Mouse (Mus musculus) liver, embryonic 13.5 days (tissue): ENCODE data around the gene Pcolce. TPM values are rescaled to one million over a fixed set of nuclear protein-coding genes. Genes with fewer than 3 reads are reported as not detected.

Source experiments
- ATAC-seq: fragments of 200-750 bp; cut with Nextera tagmentation; 2 replicates; pipeline ENCODE4 v1.8.0; 2017; ENCODE audit warnings: low read depth, mild to moderate bottlenecking, moderate number of reproducible peaks, moderate library complexity
- DNase-seq: peaks from one replicate; pipeline ENCODE4 v3.0.0; 2022
- H3K27ac ChIP-seq: fragments of 300-500 bp; sonication (generic); 2 replicates; pipeline ENCODE4 v1.5.1; 2015; ENCODE audit warnings: moderate library complexity, mild to moderate bottlenecking, inconsistent platforms
- H3K27me3 ChIP-seq: fragments of 300-500 bp; sonication (generic); 2 replicates; pipeline ENCODE4 v1.6.1; 2015; ENCODE audit warnings: mild to moderate bottlenecking, inconsistent platforms
- H3K36me3 ChIP-seq: fragments of 300-500 bp; sonication (generic); 2 replicates; pipeline ENCODE4 v1.6.1; 2015; ENCODE audit warnings: mild to moderate bottlenecking, inconsistent platforms
- H3K4me1 ChIP-seq: fragments of 300-500 bp; sonication (generic); replicated peaks from 2 replicates; pipeline ENCODE4 v1.6.1; 2015; ENCODE audit warnings: inconsistent platforms
- H3K4me2 ChIP-seq: fragments of 300-500 bp; sonication (generic); 2 replicates; pipeline ENCODE4 v1.6.1; 2015; ENCODE audit warnings: inconsistent platforms, mild to moderate bottlenecking, moderate library complexity
- H3K4me3 ChIP-seq: fragments of 300-500 bp; sonication (generic); replicated peaks from 2 replicates; pipeline ENCODE4 v1.5.1; 2015; ENCODE audit warnings: mild to moderate bottlenecking, inconsistent platforms
- H3K9ac ChIP-seq: fragments of 300-500 bp; sonication (generic); 2 replicates; pipeline ENCODE4 v1.6.1; 2015; ENCODE audit warnings: mild to moderate bottlenecking, inconsistent platforms
- H3K9me3 ChIP-seq: fragments of 300-500 bp; sonication (generic); replicated peaks from 2 replicates; pipeline ENCODE4 v1.6.1; 2016; ENCODE audit warnings: inconsistent platforms
- WGBS: fragments of 180-500 bp; shearing (Covaris S2); methylation state at CpG from one replicate; pipeline ENCODE4 v1.1.7; 2015; ENCODE audit not compliant: insufficient replicate concordance; 5-methylcytosine and 5-hydroxymethylcytosine counted together
- polyA plus RNA-seq: library from polyadenylated mRNA; unstranded; fragments of >200 nt; fragmentation: Nextera tagmentation; extraction: Ambion mirVana; gene quantifications from 2 replicates; pipeline ENCODE4 v1.2.1, GENCODE M21; 2015

The Pcolce gene
- polyA plus RNA-seq, 1 experiment from 2014 or later: 15.5 TPM

GRCm38 (mm10) chr5:137608654-137609190 lies 4.9 kb downstream of the Pcolce start:
- no peak overlapping the region; the same call in 1 of the 2 replicates for H3K27ac ChIP-seq
- no peak overlapping the region for H3K4me3 ChIP-seq

GRCm38 (mm10) chr5:137607860-137608653 lies 5.5 kb downstream of the Pcolce start:
- Histone ChIP-seq H3K4me2 (0 out of 2 replicates have a peak overlapping the region, but pooled peaks have one; percentile 10), H3K4me3 (no peak overlapping the region), H3K4me1 (peaks cover 76% of the 10 kb centered on the region), H3K9me3 (no peaks in the 10 kb centered on the region), H3K36me3 (peaks cover 7% of the 10 kb centered on the region; the same call in 1 of the 2 replicates), H3K9ac (0 out of 2 replicates have a peak overlapping the region, but pooled peaks have one; percentile 15), H3K27me3 (peaks cover 20% of the 10 kb centered on the region), H3K27ac (no peak overlapping the region; the same call in 1 of the 2 replicates)
- WGBS: 41% methylated on average over 26 of the region's 26 CpGs
- no peak for DNase-seq
- no peak for ATAC-seq

More at GRCm38 (mm10) chr5:137608654-137609190, 4.9 kb downstream of the Pcolce start:
- Histone ChIP-seq H3K36me3 (peaks cover 7% of the 10 kb centered on the region; the same call in 1 of the 2 replicates), H3K4me1 (peaks cover 75% of the 10 kb centered on the region), H3K9me3 (no peaks in the 10 kb centered on the region), H3K27me3 (peaks cover 20% of the 10 kb centered on the region), H3K4me2 (0 out of 2 replicates have a peak overlapping the region, but pooled peaks have one; percentile 10), H3K9ac (0 out of 2 replicates have a peak overlapping the region, but pooled peaks have one; percentile 9)
- ATAC-seq (no peak), DNase-seq (no peak)
- WGBS: 45% methylated on average over 22 of the region's 23 CpGs

- peaks cover 19% of the 10 kb centered on the region for H3K36me3 ChIP-seq
- under 1% methylated on average over 22 of the region's 22 CpGs for WGBS
- H3K27me3 ChIP-seq: no peaks in the 10 kb centered on the region
- peak overlapping the region; percentile 78 for H3K9ac ChIP-seq
- H3K4me3 ChIP-seq: peak overlapping the region; percentile 83
- H3K27ac ChIP-seq: peak overlapping the region; percentile 85
- peaks cover 80% of the 10 kb centered on the region for H3K4me1 ChIP-seq
- H3K4me2 ChIP-seq: peak overlapping the region; percentile 100
- DNase-seq (peak; percentile 32), ATAC-seq (no peak)
- no peaks in the 10 kb centered on the region for H3K9me3 ChIP-seq
These were observed 12.2 kb downstream of the Pcolce start for GRCm38 (mm10) chr5:137601365-137601729.

DNA sequence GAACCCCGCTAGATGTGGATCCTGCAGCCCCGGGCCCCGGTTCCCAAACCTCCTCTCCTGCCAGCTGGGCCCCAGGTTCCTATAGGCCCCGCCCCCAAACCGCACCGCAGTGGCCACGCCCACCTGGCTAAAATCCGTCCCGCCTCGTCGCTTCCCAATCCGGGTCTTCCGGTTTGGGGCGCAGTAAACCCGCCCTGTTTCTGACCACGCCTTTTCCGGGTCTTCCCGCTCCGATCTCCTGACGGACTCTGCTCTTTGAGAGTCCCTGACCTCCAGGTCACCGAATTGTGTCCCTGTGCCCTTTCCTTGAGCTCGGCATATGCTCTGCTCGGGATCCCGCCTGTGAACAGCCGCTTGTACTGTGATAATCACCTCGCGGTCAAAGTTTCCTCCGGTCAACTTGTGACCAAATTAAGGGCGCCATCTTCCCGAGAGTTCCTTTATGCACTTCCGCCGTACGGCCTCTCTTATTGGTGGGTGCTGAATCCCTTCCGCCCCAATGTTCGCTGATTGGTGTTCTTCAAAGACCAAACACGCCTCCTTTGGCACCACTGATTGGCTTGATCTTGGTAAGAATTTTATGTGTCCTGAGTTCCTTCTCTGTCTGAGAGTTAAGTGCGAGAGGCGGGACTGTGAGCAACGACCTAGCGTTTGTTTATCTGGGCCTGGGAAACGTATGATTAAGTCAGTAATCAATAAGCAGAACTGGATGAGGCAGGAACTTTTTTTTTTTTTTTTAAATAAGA lies 12.8 kb downstream of the Pcolce start, which contains the start of gene Mospd3:
Gene Mospd3 (minus strand): TSS at position 440 of the 746 bp plus-strand sequence.
- H3K36me3 ChIP-seq: peaks cover 19% of the 10 kb centered on the region
- no peaks in the 10 kb centered on the region for H3K9me3 ChIP-seq
- H3K27me3 ChIP-seq: no peaks in the 10 kb centered on the region
- peak within 1 kb of the TSS; percentile 100 for H3K4me2 ChIP-seq
- under 1% methylated on average over 41 of the region's 41 CpGs for WGBS
- H3K27ac ChIP-seq: peak within 1 kb of the TSS; percentile 91
- ATAC-seq (peak; percentile 92), DNase-seq (peak; percentile 96)
- H3K9ac ChIP-seq: peak within 1 kb of the TSS; percentile 91
- H3K4me1 ChIP-seq: peaks cover 77% of the 10 kb centered on the region
- H3K4me3 ChIP-seq: peak within 1 kb of the TSS; percentile 83

DNA sequence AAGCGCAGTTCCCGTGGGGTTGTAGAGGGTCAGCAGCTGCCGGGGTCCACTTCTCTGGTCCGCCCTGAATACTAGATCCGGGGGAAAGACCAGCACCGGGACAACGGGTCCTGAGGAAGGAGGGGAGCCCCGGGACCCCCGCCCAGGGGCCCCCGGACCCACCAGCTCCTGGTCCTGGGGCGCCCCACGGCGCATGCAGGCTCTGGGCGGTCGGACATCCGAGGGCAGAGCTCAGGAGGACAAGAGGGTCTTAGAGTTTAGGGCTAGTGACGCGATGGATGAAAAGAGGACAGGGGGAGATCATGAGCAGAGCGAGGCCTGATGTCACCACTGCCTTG lies 13.3 kb downstream of the Pcolce start:
- Histone ChIP-seq H3K4me2 (peak overlapping the region; percentile 100), H3K9me3 (no peaks in the 10 kb centered on the region), H3K36me3 (peaks cover 20% of the 10 kb centered on the region), H3K27ac (peak overlapping the region; percentile 91), H3K4me1 (peaks cover 77% of the 10 kb centered on the region), H3K4me3 (peak overlapping the region; percentile 83), H3K27me3 (no peaks in the 10 kb centered on the region), H3K9ac (peak overlapping the region; percentile 91)
- ATAC-seq (peak; percentile 49), DNase-seq (no peak)
- WGBS: 2% methylated on average over 19 of the region's 19 CpGs

GRCm38 (mm10) chr5:137599600-137599999 lies 14.0 kb downstream of the Pcolce start:
- H3K9ac ChIP-seq: peak overlapping the region; percentile 91
- H3K27me3 ChIP-seq: no peaks in the 10 kb centered on the region
- ATAC-seq (no peak), DNase-seq (no peak)
- H3K4me2 ChIP-seq: peak overlapping the region; percentile 100
- H3K36me3 ChIP-seq: peaks cover 20% of the 10 kb centered on the region
- 23% methylated on average over 9 of the region's 9 CpGs for WGBS
- H3K27ac ChIP-seq: peak overlapping the region; percentile 91
- H3K4me3 ChIP-seq: peak overlapping the region; percentile 83
- H3K9me3 ChIP-seq: no peaks in the 10 kb centered on the region
- peaks cover 72% of the 10 kb centered on the region for H3K4me1 ChIP-seq

DNA sequence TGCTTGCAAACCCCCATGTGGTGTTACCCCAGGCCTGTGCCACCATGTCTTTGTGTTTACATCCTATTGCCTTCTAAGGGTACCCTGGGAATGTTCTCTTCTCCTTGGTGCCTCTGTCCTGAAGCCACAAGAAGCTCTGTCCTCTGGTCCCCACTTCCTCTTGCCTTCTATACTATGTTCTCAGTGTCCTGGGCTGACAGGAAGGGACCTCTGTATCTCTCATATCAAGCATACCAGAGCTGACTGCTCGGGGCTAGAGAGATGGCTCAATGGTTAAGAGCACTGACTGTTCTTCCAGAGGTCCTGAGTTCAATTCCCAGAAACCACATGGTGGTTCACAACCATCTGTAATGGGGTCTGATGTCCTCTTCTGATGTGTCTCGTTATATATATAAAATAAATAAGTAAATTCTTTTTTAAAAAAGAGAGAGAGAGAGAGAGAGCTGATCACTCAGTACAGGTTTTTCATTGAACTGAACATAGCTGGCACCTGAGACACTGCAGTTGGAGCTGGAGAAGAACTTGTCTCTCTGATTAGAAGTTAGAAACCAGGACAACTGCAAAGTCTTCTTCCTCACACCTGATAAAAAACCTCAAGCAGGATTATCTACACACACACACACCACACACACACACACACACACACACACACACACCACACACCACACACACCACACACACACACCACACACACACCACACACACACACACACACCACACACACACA lies 15.3 kb downstream of the Pcolce start:
- Histone ChIP-seq H3K9ac (0 out of 2 replicates have a peak overlapping the region, but pooled peaks have one; percentile 23), H3K9me3 (no peaks in the 10 kb centered on the region), H3K4me3 (no peak overlapping the region), H3K27me3 (no peaks in the 10 kb centered on the region), H3K4me1 (peaks cover 58% of the 10 kb centered on the region), H3K27ac (peak overlapping the region; percentile 77), H3K36me3 (peaks cover 20% of the 10 kb centered on the region), H3K4me2 (peak overlapping the region; percentile 23; the same call in 1 of the 2 replicates)
- DNase-seq: no peak
- ATAC-seq: no peak
- 13% methylated on average over 2 of the region's 2 CpGs for WGBS

- peaks cover 20% of the 10 kb centered on the region for H3K36me3 ChIP-seq
- ATAC-seq (no peak), DNase-seq (no peak)
- peaks cover 52% of the 10 kb centered on the region for H3K4me1 ChIP-seq
- peak overlapping the region; percentile 77 for H3K27ac ChIP-seq
- no peaks in the 10 kb centered on the region for H3K27me3 ChIP-seq
- no peak overlapping the region for H3K4me3 ChIP-seq
- no peaks in the 10 kb centered on the region for H3K9me3 ChIP-seq
- H3K9ac ChIP-seq: no peak overlapping the region
- peak overlapping the region; percentile 62 for H3K4me2 ChIP-seq
- WGBS: 64% methylated on average over 6 of the region's 6 CpGs
These were observed 16.0 kb downstream of the Pcolce start for GRCm38 (mm10) chr5:137597625-137598024.

- Histone ChIP-seq H3K27me3 (no peaks in the 10 kb centered on the region), H3K36me3 (peaks cover 20% of the 10 kb centered on the region), H3K27ac (peak overlapping the region; percentile 77), H3K4me1 (peaks cover 44% of the 10 kb centered on the region), H3K9me3 (no peaks in the 10 kb centered on the region), H3K4me2 (peak overlapping the region; percentile 62), H3K4me3 (peak overlapping the region; percentile 39), H3K9ac (peak overlapping the region; percentile 45; the same call in 1 of the 2 replicates)
- ATAC-seq (no peak), DNase-seq (peak; percentile 59)
- WGBS: 23% methylated on average over 30 of the region's 30 CpGs
These were observed 16.9 kb downstream of the Pcolce start for GRCm38 (mm10) chr5:137596601-137597261.

DNA sequence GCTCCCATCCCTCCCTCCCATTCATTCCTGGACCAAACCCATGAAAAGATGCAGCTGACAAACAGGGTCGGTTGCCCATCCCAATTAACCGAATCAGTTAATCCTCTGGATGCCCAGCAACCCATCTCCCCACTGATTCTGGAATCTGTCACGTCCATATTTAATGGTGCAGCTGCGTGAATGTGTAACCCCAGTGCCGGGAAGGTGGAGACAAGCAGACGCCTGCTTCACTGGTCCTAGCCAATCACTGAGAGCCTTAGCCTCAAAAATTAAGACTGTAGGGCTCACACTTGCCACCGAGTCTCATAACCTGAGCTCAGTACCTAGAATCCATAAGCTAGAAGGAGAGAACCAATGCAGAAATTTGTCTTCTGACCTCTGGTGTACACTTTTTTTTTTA lies 17.7 kb downstream of the Pcolce start:
- Histone ChIP-seq H3K36me3 (peaks cover 20% of the 10 kb centered on the region), H3K27ac (no peak overlapping the region), H3K27me3 (no peaks in the 10 kb centered on the region), H3K4me1 (peaks cover 42% of the 10 kb centered on the region), H3K4me3 (no peak overlapping the region), H3K9ac (no peak overlapping the region), H3K9me3 (no peaks in the 10 kb centered on the region), H3K4me2 (no peak overlapping the region)
- ATAC-seq: no peak
- DNase-seq: no peak
- 70% methylated on average over 7 of the region's 7 CpGs for WGBS
